Mouse (Mus musculus) forebrain, embryonic 14.5 days (tissue): ENCODE results near the gene Ep400. TPM values are rescaled to one million over a fixed set of nuclear protein-coding genes. Genes with fewer than 3 reads are reported as not detected.
"Not testable (repeated sequence)": the region's sequence is repeated elsewhere in the genome, so short reads cannot be mapped to it uniquely, and the experiment has no call there.

Experiments
- ATAC-seq: fragments of 200-750 bp; cut with Nextera tagmentation; 2 replicates; pipeline ENCODE4 v1.8.0; 2017; ENCODE audit warnings: mild to moderate bottlenecking, moderate library complexity
- DNase-seq: peaks from one replicate; pipeline ENCODE4 v3.0.0-alpha.2; 2015; ENCODE audit warnings: low spot score
- H3K27ac ChIP-seq: fragments of 300-500 bp; sonication (generic); 2 replicates; pipeline ENCODE4 v1.5.1; 2014; ENCODE audit warnings: low read depth, mild to moderate bottlenecking, control low read depth, low read length, moderate library complexity
- H3K27me3 ChIP-seq: fragments of 300-500 bp; sonication (generic); replicated peaks from 2 replicates; pipeline ENCODE4 v1.6.1; 2014; ENCODE audit warnings: low read length, control low read depth, mixed read lengths; ENCODE audit not compliant: control insufficient read depth, insufficient read depth
- H3K36me3 ChIP-seq: fragments of 300-500 bp; sonication (generic); 2 replicates; pipeline ENCODE4 v1.6.1; 2014; ENCODE audit warnings: low read length, control low read depth; ENCODE audit not compliant: control insufficient read depth, insufficient read depth
- H3K4me1 ChIP-seq: fragments of 300-500 bp; sonication (generic); 2 replicates; pipeline ENCODE4 v1.6.1; 2014; ENCODE audit warnings: antibody characterized with exemption, low read length, control low read depth; ENCODE audit not compliant: control insufficient read depth, insufficient read depth
- H3K4me2 ChIP-seq: fragments of 300-500 bp; sonication (generic); 2 replicates; pipeline ENCODE4 v1.6.1; 2014; ENCODE audit warnings: mild to moderate bottlenecking, control low read depth, low read length
- H3K4me3 ChIP-seq: fragments of 300-500 bp; sonication (generic); 2 replicates; pipeline ENCODE4 v1.5.1; 2014; ENCODE audit warnings: low read depth, low read length, control low read depth
- H3K9ac ChIP-seq: fragments of 300-500 bp; sonication (generic); 2 replicates; pipeline ENCODE4 v1.6.1; 2014; ENCODE audit warnings: mild to moderate bottlenecking, low read length, control low read depth, moderate library complexity
- H3K9me3 ChIP-seq: fragments of 300-500 bp; sonication (generic); replicated peaks from 2 replicates; pipeline ENCODE4 v1.6.1; 2016; ENCODE audit warnings: low read length, control low read depth, mixed read lengths; ENCODE audit not compliant: control insufficient read depth
- WGBS: fragments of 180-500 bp; shearing (Covaris S2); extraction: QIAGEN DNeasy Blood & Tissue Kit; methylation state at CpG from one replicate; pipeline ENCODE4 v1.1.7; 2014; 5-methylcytosine and 5-hydroxymethylcytosine counted together
- polyA plus RNA-seq: library from polyadenylated mRNA; unstranded; fragments of >200 nt; fragmentation: Nextera tagmentation; extraction: Ambion mirVana; gene quantifications from 2 replicates; pipeline ENCODE4 v1.2.1, GENCODE M21; 2014

Gene Ep400
- polyA plus RNA-seq, 1 experiment from 2014 or later = 25.8 TPM

DNA sequence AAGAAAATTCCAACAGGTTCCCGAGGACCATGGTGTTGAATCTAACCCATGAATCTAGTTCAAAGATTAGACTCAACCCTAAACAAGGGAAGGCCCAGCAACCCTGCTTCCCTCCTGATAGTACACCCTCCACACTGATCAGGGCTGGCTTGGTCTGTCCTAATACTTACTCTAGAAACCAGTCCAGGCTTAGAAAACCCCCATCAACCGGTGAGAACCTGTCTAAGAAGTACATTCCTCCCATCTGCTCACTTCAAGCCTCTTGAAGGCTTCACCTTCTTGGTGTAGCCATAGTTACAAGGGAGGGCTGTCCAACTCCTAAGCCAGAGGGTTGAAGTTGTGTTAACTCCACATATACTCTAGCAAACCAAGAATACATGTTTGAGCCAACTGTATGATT is 47.0 kb downstream of the Ep400 start:
- Histone ChIP-seq H3K4me3 (no peak overlapping the region), H3K9me3 (no peaks in the 10 kb centered on the region), H3K27ac (no peak overlapping the region), H3K9ac (no peak overlapping the region), H3K36me3 (peaks cover 86% of the 10 kb centered on the region), H3K4me1 (no peaks in the 10 kb centered on the region), H3K4me2 (no peak overlapping the region), H3K27me3 (no peaks in the 10 kb centered on the region)
- ATAC-seq = no peak
- DNase-seq = no peak
- WGBS = 92% methylated on average over 2 of the region's 2 CpGs

DNA sequence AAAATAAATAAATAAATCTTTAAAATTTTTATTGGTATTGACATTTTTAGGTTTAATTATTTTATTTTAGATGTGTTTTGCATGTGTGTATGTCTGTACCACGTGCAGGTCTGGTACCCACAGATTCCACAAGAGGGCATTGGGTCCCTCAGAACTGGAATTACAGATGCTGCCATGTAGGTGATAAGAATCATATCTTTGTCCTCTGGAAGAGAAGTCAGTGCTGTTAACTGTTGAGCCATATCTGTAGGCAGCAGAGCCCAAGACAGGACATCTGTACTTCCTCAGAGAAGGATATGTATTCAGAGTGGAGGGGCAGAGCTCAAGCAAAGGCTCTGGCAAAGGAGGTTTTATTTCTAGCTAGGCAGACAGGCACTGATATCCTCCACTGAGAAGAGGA is 49.1 kb downstream of the Ep400 start:
- not testable (repeated sequence) for DNase-seq, H3K27ac ChIP-seq, H3K9me3 ChIP-seq, H3K4me3 ChIP-seq, H3K4me2 ChIP-seq, H3K4me1 ChIP-seq, H3K27me3 ChIP-seq, ATAC-seq, H3K9ac ChIP-seq
- peaks cover 80% of the 10 kb centered on the region for H3K36me3 ChIP-seq
- WGBS = 82% methylated on average over 1 of the region's 1 CpGs

GRCm38 (mm10) chr5:110711455-110711854 is 59.1 kb downstream of the Ep400 start:
- ATAC-seq = no peak
- 94% methylated on average over 2 of the region's 2 CpGs for WGBS
- H3K36me3 ChIP-seq = peaks cover 55% of the 10 kb centered on the region

GRCm38 (mm10) chr5:110709256-110709655 is 61.3 kb downstream of the Ep400 start:
- no peak for ATAC-seq
- H3K36me3 ChIP-seq = peaks cover 74% of the 10 kb centered on the region
- no peak overlapping the region for H3K4me3 ChIP-seq
- no peak for DNase-seq
- no peaks in the 10 kb centered on the region for H3K9me3 ChIP-seq
- no peak overlapping the region for H3K9ac ChIP-seq
- no peaks in the 10 kb centered on the region for H3K4me1 ChIP-seq
- no peaks in the 10 kb centered on the region for H3K27me3 ChIP-seq
- no peak overlapping the region for H3K4me2 ChIP-seq
- H3K27ac ChIP-seq = no peak overlapping the region
- WGBS = 87% methylated on average over 4 of the region's 4 CpGs

More at GRCm38 (mm10) chr5:110711455-110711854, 59.1 kb downstream of the Ep400 start:
- no peak overlapping the region for H3K4me3 ChIP-seq
- no peak overlapping the region for H3K4me2 ChIP-seq
- H3K27me3 ChIP-seq = no peaks in the 10 kb centered on the region
- no peak for DNase-seq
- no peak overlapping the region for H3K9ac ChIP-seq
- H3K9me3 ChIP-seq = no peaks in the 10 kb centered on the region
- H3K4me1 ChIP-seq = no peaks in the 10 kb centered on the region
- no peak overlapping the region for H3K27ac ChIP-seq

DNA sequence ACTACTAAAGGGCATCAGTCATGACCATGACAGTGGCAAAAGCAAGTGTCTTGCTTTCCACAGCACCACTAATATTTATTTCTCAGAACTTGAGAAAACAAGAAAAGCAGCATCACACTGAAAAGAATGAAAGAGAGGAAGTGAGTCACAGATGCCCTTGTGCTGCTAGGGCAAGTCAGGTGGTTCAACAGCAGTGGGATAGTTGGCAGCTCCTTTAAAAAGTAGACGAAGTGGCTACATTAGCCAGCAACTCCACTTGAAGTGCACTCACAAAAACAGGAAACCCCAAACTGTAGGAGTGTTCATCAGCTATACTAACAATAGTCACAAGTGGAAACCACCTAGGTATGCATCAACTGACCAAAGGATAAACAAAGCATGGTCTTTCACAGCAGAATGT is 66.5 kb downstream of the Ep400 start:
- Histone ChIP-seq H3K9me3 (no peaks in the 10 kb centered on the region), H3K27me3 (no peaks in the 10 kb centered on the region), H3K4me2 (no peak overlapping the region), H3K36me3 (peaks cover 98% of the 10 kb centered on the region), H3K9ac (no peak overlapping the region), H3K4me1 (no peaks in the 10 kb centered on the region), H3K27ac (no peak overlapping the region), H3K4me3 (no peak overlapping the region)
- WGBS = 89% methylated on average over 1 of the region's 1 CpGs
- ATAC-seq = no peak
- no peak for DNase-seq

GRCm38 (mm10) chr5:110698617-110699016 is 71.9 kb downstream of the Ep400 start:
- no peak for DNase-seq
- H3K4me1 ChIP-seq = no peaks in the 10 kb centered on the region
- H3K27me3 ChIP-seq = no peaks in the 10 kb centered on the region
- no peak for ATAC-seq
- no peak overlapping the region for H3K4me3 ChIP-seq
- H3K27ac ChIP-seq = no peak overlapping the region
- peaks cover 95% of the 10 kb centered on the region for H3K36me3 ChIP-seq
- 95% methylated on average over 4 of the region's 4 CpGs for WGBS
- no peak overlapping the region for H3K4me2 ChIP-seq
- H3K9ac ChIP-seq = no peak overlapping the region
- H3K9me3 ChIP-seq = no peaks in the 10 kb centered on the region

DNA sequence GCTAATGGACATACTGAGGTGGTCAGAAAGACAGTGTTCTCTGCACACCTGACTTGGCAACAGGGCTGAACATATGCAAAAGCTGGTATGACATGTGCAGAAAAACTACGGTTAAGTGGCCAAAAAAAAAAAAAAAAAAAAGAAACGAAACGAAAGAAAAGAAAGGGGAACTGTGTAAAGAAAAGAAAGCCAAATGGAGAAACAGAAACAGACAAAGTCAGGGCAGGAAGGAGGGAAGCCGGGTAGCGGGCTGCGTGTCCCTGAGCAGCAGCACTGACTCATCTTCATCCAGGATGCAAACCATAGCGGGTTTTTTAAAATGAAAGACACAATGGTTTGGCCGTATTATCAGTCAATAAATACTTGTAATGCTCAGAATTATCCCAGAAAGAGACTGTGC is 88.5 kb downstream of the Ep400 start:
- Histone ChIP-seq H3K4me3 (no peak overlapping the region), H3K9me3 (no peaks in the 10 kb centered on the region), H3K4me1 (no peaks in the 10 kb centered on the region), H3K9ac (no peak overlapping the region), H3K36me3 (peaks cover 96% of the 10 kb centered on the region), H3K27me3 (no peaks in the 10 kb centered on the region), H3K4me2 (no peak overlapping the region), H3K27ac (no peak overlapping the region)
- DNase-seq = no peak
- 90% methylated on average over 8 of the region's 8 CpGs for WGBS
- no peak for ATAC-seq

- Histone ChIP-seq H3K4me3 (no peak overlapping the region), H3K27me3 (no peaks in the 10 kb centered on the region), H3K4me2 (no peak overlapping the region), H3K4me1 (no peaks in the 10 kb centered on the region), H3K9me3 (no peaks in the 10 kb centered on the region), H3K9ac (no peak overlapping the region), H3K36me3 (peaks cover 90% of the 10 kb centered on the region), H3K27ac (no peak overlapping the region)
- no peak for ATAC-seq
- WGBS = 71% methylated on average over 6 of the region's 6 CpGs
- no peak for DNase-seq
These were observed 104.9 kb downstream of the Ep400 start for GRCm38 (mm10) chr5:110665486-110666121.

DNA sequence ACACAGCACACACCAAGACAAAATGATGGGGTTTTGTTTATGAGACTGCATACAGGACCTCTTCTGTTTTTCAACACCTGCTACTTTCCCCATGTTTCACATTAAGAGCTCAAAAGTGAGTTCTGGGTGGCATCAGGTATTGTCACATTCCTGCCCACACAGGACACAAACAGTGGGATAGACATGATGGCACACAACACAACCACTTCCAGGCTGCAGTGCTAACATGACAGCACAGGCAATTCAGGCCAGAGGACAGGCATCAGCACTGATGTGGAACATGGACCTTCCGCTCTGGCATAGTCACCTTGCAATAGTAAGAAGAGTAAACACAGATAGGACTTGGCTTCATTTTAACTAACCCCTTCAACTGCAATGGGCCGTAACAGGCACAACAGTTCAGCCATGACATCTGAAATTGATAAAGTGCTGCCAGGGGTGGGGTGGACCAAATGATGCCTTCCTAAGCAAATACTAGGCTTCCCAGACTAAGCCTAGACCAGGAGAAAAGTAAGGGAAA is 105.7 kb downstream of the Ep400 start:
- Histone ChIP-seq H3K27me3 (no peaks in the 10 kb centered on the region), H3K9me3 (no peaks in the 10 kb centered on the region), H3K36me3 (peaks cover 90% of the 10 kb centered on the region), H3K4me1 (no peaks in the 10 kb centered on the region), H3K27ac (no peak overlapping the region), H3K4me2 (no peak overlapping the region), H3K4me3 (no peak overlapping the region), H3K9ac (no peak overlapping the region)
- DNase-seq (no peak), ATAC-seq (no peak)
- WGBS = 100% methylated on average over 2 of the region's 2 CpGs
